Mouse (Mus musculus): ENCODE measurements around the gene Txndc16.

The Txndc16 gene

GRCm38 (mm10) chr14:45220090-45220956 is at the start of gene Txndc16:
Gene Txndc16, minus strand, starts transcription at chr14:45220328.
- in situ Hi-C loops (cut with MboI, MseI): no loop called here

- in situ Hi-C loops (cut with MboI, MseI): no loop called here
Observed at GRCm38 (mm10) chr14:45263831-45264592, 43.9 kb upstream of the Txndc16 start.

- in situ Hi-C loops (cut with MboI, MseI): no loop called here
Observed at GRCm38 (mm10) chr14:45251548-45252076, 31.5 kb upstream of the Txndc16 start.

GRCm38 (mm10) chr14:45241613-45242012 is 21.5 kb upstream of the Txndc16 start:
- in situ Hi-C loops (cut with MboI, MseI): no loop called here

GRCm38 (mm10) chr14:45239042-45239441 is 18.9 kb upstream of the Txndc16 start:
- in situ Hi-C loops (cut with MboI, MseI): no loop called here

- in situ Hi-C loops (cut with MboI, MseI): no loop called here
Observed at GRCm38 (mm10) chr14:45220957-45221630, 966 bp upstream of the Txndc16 start.

- in situ Hi-C loops (cut with MboI, MseI): no loop called here
Observed at GRCm38 (mm10) chr14:45219281-45220089, 643 bp downstream of the Txndc16 start, which contains the start of gene Gpr137c. Gene Gpr137c, plus strand, starts transcription at chr14:45219717.

GRCm38 (mm10) chr14:45217693-45218092 is 2.4 kb downstream of the Txndc16 start:
- in situ Hi-C loops (cut with MboI, MseI): no loop called here

GRCm38 (mm10) chr14:45216711-45217340 is 3.3 kb downstream of the Txndc16 start:
- in situ Hi-C loops (cut with MboI, MseI): no loop called here

GRCm38 (mm10) chr14:45211431-45211830 is 8.7 kb downstream of the Txndc16 start:
- in situ Hi-C loops (cut with MboI, MseI): no loop called here

- in situ Hi-C loops (cut with MboI, MseI): no loop called here
Observed at GRCm38 (mm10) chr14:45210683-45211082, 9.4 kb downstream of the Txndc16 start.

- in situ Hi-C loops (cut with MboI, MseI): no loop called here
Observed at GRCm38 (mm10) chr14:45200607-45201006, 19.5 kb downstream of the Txndc16 start.

- in situ Hi-C loops (cut with MboI, MseI): no loop called here
Observed at GRCm38 (mm10) chr14:45190999-45191398, 29.1 kb downstream of the Txndc16 start.

GRCm38 (mm10) chr14:45181611-45182010 is 38.5 kb downstream of the Txndc16 start:
- in situ Hi-C loops (cut with MboI, MseI): no loop called here

- in situ Hi-C loops (cut with MboI, MseI): no loop called here
Observed at GRCm38 (mm10) chr14:45179606-45180005, 40.5 kb downstream of the Txndc16 start.

GRCm38 (mm10) chr14:45179186-45179585 is 40.9 kb downstream of the Txndc16 start:
- in situ Hi-C loops (cut with MboI, MseI): no loop called here

- in situ Hi-C loops (cut with MboI, MseI): no loop called here
Observed at GRCm38 (mm10) chr14:45175012-45175740, 45.0 kb downstream of the Txndc16 start.

GRCm38 (mm10) chr14:45172260-45172659 is 47.9 kb downstream of the Txndc16 start:
- in situ Hi-C loops (cut with MboI, MseI): no loop called here

- in situ Hi-C loops (cut with MboI, MseI): no loop called here
Observed at GRCm38 (mm10) chr14:45167366-45167765, 52.8 kb downstream of the Txndc16 start.
